Mouse (Mus musculus): ENCODE measurements around the gene Cdh4. TPM values are rescaled to one million over a fixed set of nuclear protein-coding genes. Genes with fewer than 3 reads are reported as not detected.

Cdh4 gene
- polyA plus RNA-seq, 1 experiment from 2014 or later = 39.6 TPM

- H3K27me3 ChIP-seq (replicated peaks) = peaks cover 3% of the 10 kb centered on the region; the same call in 1 of the 2 replicates
- no peaks in the 10 kb centered on the region for H3K36me3 ChIP-seq
- no peak overlapping the region for H3K4me3 ChIP-seq (replicated peaks)
- H3K9me3 ChIP-seq (replicated peaks) = no peaks in the 10 kb centered on the region
- WGBS = 68% methylated on average over 12 of the region's 12 CpGs
- H3K4me2 ChIP-seq = no peak overlapping the region
- peak overlapping the region; percentile 14 for H3K27ac ChIP-seq (replicated peaks)
- H3K9ac ChIP-seq (replicated peaks) = no peak overlapping the region
- ATAC-seq (ENCODE audit: low FRiP score) = peak; percentile 60; the same call in 1 of the 2 replicates
- H3K4me1 ChIP-seq = peaks cover 33% of the 10 kb centered on the region
Measured at GRCm38 (mm10) chr2:179842610-179843389, 400.6 kb downstream of the Cdh4 start.

DNA sequence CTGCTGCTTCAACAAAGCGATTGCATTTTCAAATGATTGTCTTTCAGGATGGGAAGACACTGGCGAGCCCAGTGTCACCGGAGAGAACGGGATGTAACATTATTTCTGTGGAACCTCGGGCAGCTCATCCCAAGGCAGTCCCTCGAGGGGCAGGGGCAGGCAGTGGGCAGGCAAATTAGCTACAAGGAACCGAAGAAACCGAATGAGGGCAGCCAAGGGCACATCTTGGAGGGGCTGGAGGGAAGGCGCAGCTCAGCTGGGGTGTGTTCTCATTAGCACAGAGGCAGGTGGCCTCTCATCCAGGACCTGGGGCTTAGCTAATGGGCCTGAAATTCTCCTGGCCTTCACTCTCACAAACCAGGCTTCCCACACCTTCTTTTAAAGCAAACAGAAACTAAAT lies 407.5 kb downstream of the Cdh4 start:
- H3K27me3 ChIP-seq (replicated peaks) = peaks cover 3% of the 10 kb centered on the region; the same call in 1 of the 2 replicates
- H3K9ac ChIP-seq (replicated peaks) = no peak overlapping the region
- peaks cover 51% of the 10 kb centered on the region for H3K4me1 ChIP-seq
- no peak overlapping the region for H3K4me2 ChIP-seq
- WGBS = 16% methylated on average over 9 of the region's 9 CpGs
- no peaks in the 10 kb centered on the region for H3K9me3 ChIP-seq (replicated peaks)
- no peak overlapping the region for H3K4me3 ChIP-seq (replicated peaks)
- H3K36me3 ChIP-seq = no peaks in the 10 kb centered on the region
- no peak for ATAC-seq (ENCODE audit: low FRiP score)
- H3K27ac ChIP-seq (replicated peaks) = peak overlapping the region; percentile 38; the same call in 1 of the 2 replicates

DNA sequence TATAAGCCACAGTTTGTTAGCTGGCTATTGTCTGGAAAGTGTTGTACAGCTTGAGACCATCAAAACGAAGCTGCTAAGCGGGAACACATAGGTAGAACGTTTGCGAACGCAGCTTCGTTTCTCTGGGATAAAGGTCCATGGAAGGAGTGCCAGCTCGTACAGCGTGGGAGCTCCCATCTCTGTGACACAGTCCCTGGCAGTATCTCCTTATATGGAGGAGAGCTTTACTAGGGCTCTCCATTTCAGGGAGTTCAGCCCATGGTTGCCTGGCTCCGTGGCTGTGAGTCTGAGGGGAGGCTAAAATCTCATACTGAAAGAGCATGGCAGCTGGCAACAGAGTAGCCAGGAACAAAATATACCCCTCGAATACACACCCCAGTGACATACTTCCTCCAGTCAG lies 409.9 kb downstream of the Cdh4 start:
- H3K4me1 ChIP-seq = peaks cover 67% of the 10 kb centered on the region
- no peak overlapping the region for H3K4me3 ChIP-seq (replicated peaks)
- ATAC-seq (ENCODE audit: low FRiP score) = no peak
- no peaks in the 10 kb centered on the region for H3K9me3 ChIP-seq (replicated peaks)
- H3K27ac ChIP-seq (replicated peaks) = peak overlapping the region; percentile 62; the same call in 1 of the 2 replicates
- no peak overlapping the region for H3K4me2 ChIP-seq
- H3K27me3 ChIP-seq (replicated peaks) = no peaks in the 10 kb centered on the region; the same call in 1 of the 2 replicates
- H3K36me3 ChIP-seq = no peaks in the 10 kb centered on the region
- H3K9ac ChIP-seq (replicated peaks) = no peak overlapping the region
- WGBS = 63% methylated on average over 10 of the region's 10 CpGs

- H3K36me3 ChIP-seq = no peaks in the 10 kb centered on the region
- no peak for ATAC-seq (ENCODE audit: low FRiP score)
- 29% methylated on average over 11 of the region's 11 CpGs for WGBS
- peaks cover 72% of the 10 kb centered on the region for H3K4me1 ChIP-seq
- no peaks in the 10 kb centered on the region for H3K9me3 ChIP-seq (replicated peaks)
- H3K4me3 ChIP-seq (replicated peaks) = no peak overlapping the region
- no peak overlapping the region for H3K9ac ChIP-seq (replicated peaks)
- peak overlapping the region; percentile 62 for H3K27ac ChIP-seq (replicated peaks)
- H3K4me2 ChIP-seq = no peak overlapping the region
- H3K27me3 ChIP-seq (replicated peaks) = no peaks in the 10 kb centered on the region
Measured at GRCm38 (mm10) chr2:179852862-179853261, 410.6 kb downstream of the Cdh4 start.

- 0 out of 2 replicates have a peak, but pooled peaks have one; percentile 25 for ATAC-seq (ENCODE audit: low FRiP score)
- Histone ChIP-seq H3K36me3 (no peaks in the 10 kb centered on the region), H3K27me3 (replicated peaks) (no peaks in the 10 kb centered on the region), H3K9me3 (replicated peaks) (no peaks in the 10 kb centered on the region), H3K4me1 (peaks cover 72% of the 10 kb centered on the region), H3K4me2 (no peak overlapping the region), H3K27ac (replicated peaks) (peak overlapping the region; percentile 62), H3K4me3 (replicated peaks) (no peak overlapping the region), H3K9ac (replicated peaks) (no peak overlapping the region)
- WGBS = 22% methylated on average over 10 of the region's 10 CpGs
Measured at GRCm38 (mm10) chr2:179853892-179854291, 411.7 kb downstream of the Cdh4 start.

DNA sequence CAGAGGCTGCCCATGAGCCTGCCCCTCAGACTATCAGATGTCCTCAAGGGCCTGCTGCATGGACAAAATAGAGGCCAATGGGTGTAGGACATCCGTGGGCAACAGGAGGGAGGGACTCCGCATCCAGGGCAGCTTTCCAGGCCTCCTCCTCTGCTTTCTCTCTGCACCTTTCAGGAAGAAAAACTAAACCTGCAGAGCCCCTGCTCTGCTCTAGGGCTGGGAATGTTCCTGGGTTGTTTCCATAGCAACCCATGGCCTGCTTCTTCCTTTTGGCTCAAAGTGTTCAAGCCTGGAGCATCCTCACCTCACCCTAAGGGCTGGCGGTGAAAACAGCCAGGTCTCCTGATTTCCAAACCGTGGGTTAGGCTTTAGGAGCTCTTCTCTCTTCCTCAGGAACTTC lies 414.9 kb downstream of the Cdh4 start:
- peaks cover 54% of the 10 kb centered on the region for H3K4me1 ChIP-seq
- no peak overlapping the region for H3K4me2 ChIP-seq
- H3K9ac ChIP-seq (replicated peaks) = no peak overlapping the region
- H3K36me3 ChIP-seq = no peaks in the 10 kb centered on the region
- H3K27me3 ChIP-seq (replicated peaks) = no peaks in the 10 kb centered on the region
- ATAC-seq (ENCODE audit: low FRiP score) = no peak
- no peak overlapping the region for H3K4me3 ChIP-seq (replicated peaks)
- H3K27ac ChIP-seq (replicated peaks) = no peak overlapping the region
- 67% methylated on average over 4 of the region's 4 CpGs for WGBS
- no peaks in the 10 kb centered on the region for H3K9me3 ChIP-seq (replicated peaks)

GRCm38 (mm10) chr2:179862676-179863075 lies 420.4 kb downstream of the Cdh4 start:
- no peaks in the 10 kb centered on the region for H3K4me1 ChIP-seq
- no peak for ATAC-seq (ENCODE audit: low FRiP score)
- WGBS = 54% methylated on average over 3 of the region's 3 CpGs
- H3K27ac ChIP-seq (replicated peaks) = no peak overlapping the region
- no peaks in the 10 kb centered on the region for H3K36me3 ChIP-seq
- no peak overlapping the region for H3K4me2 ChIP-seq
- no peak overlapping the region for H3K9ac ChIP-seq (replicated peaks)
- H3K27me3 ChIP-seq (replicated peaks) = no peaks in the 10 kb centered on the region
- no peaks in the 10 kb centered on the region for H3K9me3 ChIP-seq (replicated peaks)
- H3K4me3 ChIP-seq (replicated peaks) = no peak overlapping the region

GRCm38 (mm10) chr2:179863266-179863665 lies 421.0 kb downstream of the Cdh4 start:
- WGBS = 76% methylated on average over 3 of the region's 3 CpGs
- no peaks in the 10 kb centered on the region for H3K27me3 ChIP-seq (replicated peaks)
- no peak overlapping the region for H3K4me2 ChIP-seq
- no peak for ATAC-seq (ENCODE audit: low FRiP score)
- 0 out of 2 replicates have a peak, but pooled peaks cover 1% of the 10 kb centered on the region for H3K4me1 ChIP-seq
- no peak overlapping the region for H3K4me3 ChIP-seq (replicated peaks)
- no peak overlapping the region for H3K9ac ChIP-seq (replicated peaks)
- H3K36me3 ChIP-seq = no peaks in the 10 kb centered on the region
- no peaks in the 10 kb centered on the region for H3K9me3 ChIP-seq (replicated peaks)
- H3K27ac ChIP-seq (replicated peaks) = no peak overlapping the region

- WGBS = 72% methylated on average over 5 of the region's 5 CpGs
- ATAC-seq (ENCODE audit: low FRiP score) = no peak
- H3K9me3 ChIP-seq (replicated peaks) = no peaks in the 10 kb centered on the region
- H3K27ac ChIP-seq (replicated peaks) = no peak overlapping the region
- H3K4me1 ChIP-seq = peaks cover 16% of the 10 kb centered on the region
- no peak overlapping the region for H3K9ac ChIP-seq (replicated peaks)
- H3K36me3 ChIP-seq = no peaks in the 10 kb centered on the region
- H3K4me3 ChIP-seq (replicated peaks) = no peak overlapping the region
- H3K4me2 ChIP-seq = no peak overlapping the region
- H3K27me3 ChIP-seq (replicated peaks) = peaks cover 7% of the 10 kb centered on the region; the same call in 1 of the 2 replicates
Measured at GRCm38 (mm10) chr2:179865097-179865496, 422.9 kb downstream of the Cdh4 start.

GRCm38 (mm10) chr2:179867669-179868068 lies 425.4 kb downstream of the Cdh4 start:
- Histone ChIP-seq H3K4me1 (peaks cover 31% of the 10 kb centered on the region), H3K4me2 (no peak overlapping the region), H3K9me3 (replicated peaks) (no peaks in the 10 kb centered on the region), H3K36me3 (no peaks in the 10 kb centered on the region), H3K9ac (replicated peaks) (no peak overlapping the region), H3K27me3 (replicated peaks) (peaks cover 7% of the 10 kb centered on the region; the same call in 1 of the 2 replicates), H3K4me3 (replicated peaks) (no peak overlapping the region), H3K27ac (replicated peaks) (no peak overlapping the region)
- no peak for ATAC-seq (ENCODE audit: low FRiP score)
- 73% methylated on average over 3 of the region's 3 CpGs for WGBS

DNA sequence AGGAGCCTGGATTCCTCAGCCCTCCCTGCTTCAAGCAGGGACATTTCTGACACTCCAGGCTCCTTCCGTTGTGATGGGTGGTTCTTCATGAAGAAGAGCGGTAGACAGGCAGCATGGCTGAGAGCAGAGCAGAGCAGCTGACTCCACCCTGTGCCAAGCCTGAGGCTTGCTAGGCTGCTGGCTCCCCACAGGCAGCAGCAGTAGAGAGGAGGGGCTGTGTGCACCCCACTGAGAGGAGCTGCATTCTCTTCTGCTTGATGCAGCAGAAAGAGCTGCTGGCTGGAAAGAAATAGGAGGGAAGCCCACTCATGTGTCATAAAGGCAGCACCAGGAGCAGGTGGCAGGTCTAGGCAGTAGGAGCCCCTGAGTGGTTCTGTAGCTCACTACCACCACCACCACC lies 427.6 kb downstream of the Cdh4 start:
- Histone ChIP-seq H3K4me3 (replicated peaks) (no peak overlapping the region), H3K36me3 (no peaks in the 10 kb centered on the region; the same call in 1 of the 2 replicates), H3K9ac (replicated peaks) (no peak overlapping the region), H3K27me3 (replicated peaks) (peaks cover 7% of the 10 kb centered on the region; the same call in 1 of the 2 replicates), H3K4me1 (peaks cover 31% of the 10 kb centered on the region), H3K4me2 (no peak overlapping the region), H3K27ac (replicated peaks) (peak overlapping the region; percentile 54), H3K9me3 (replicated peaks) (no peaks in the 10 kb centered on the region)
- peak; percentile 79 for ATAC-seq (ENCODE audit: low FRiP score)
- 5% methylated on average over 2 of the region's 2 CpGs for WGBS

DNA sequence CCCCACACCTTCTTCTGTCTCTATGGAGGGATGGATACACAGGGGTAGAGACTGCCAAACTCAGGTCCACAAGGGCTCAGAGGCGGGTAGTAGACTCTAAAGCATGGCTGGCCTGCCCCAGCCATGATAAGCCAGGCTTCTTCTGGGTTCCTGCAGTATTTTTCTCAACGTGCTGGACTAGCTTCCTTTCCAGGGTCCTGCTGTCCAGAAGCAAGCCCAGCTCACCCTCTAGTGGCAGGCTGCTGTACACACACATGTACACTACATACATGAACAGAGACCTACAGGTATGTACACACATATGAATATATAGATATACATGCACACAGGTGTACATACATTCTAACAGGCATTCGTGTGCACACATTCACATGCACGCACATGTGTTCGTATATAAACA lies 430.5 kb downstream of the Cdh4 start:
- WGBS = 62% methylated on average over 5 of the region's 5 CpGs
- Histone ChIP-seq H3K27me3 (replicated peaks) (peaks cover 7% of the 10 kb centered on the region; the same call in 1 of the 2 replicates), H3K4me1 (peaks cover 31% of the 10 kb centered on the region), H3K27ac (replicated peaks) (no peak overlapping the region), H3K36me3 (no peaks in the 10 kb centered on the region; the same call in 1 of the 2 replicates), H3K9ac (replicated peaks) (no peak overlapping the region), H3K4me2 (no peak overlapping the region), H3K4me3 (replicated peaks) (no peak overlapping the region), H3K9me3 (replicated peaks) (no peaks in the 10 kb centered on the region)
- ATAC-seq (ENCODE audit: low FRiP score) = no peak

Measured in neural tube, embryonic 15.5 days (tissue).